Mouse (Mus musculus): ENCODE results near the gene 1700012P22Rik.

GRCm38 (mm10) chr4:144408290-144408689 lies 30.3 kb downstream of the 1700012P22Rik start, which contains the start of gene Pramef12:
- TF ChIP-seq CTCF (IDR thresholded peaks at IDR 0.05; ENCODE audit: extremely low read depth, insufficient read depth, insufficient read length, insufficient replicate concordance) (no peak), POLR2A (IDR thresholded peaks at IDR 0.05; ENCODE audit: low read depth, low read length) (no peak)
